Mouse (Mus musculus) liver, embryonic 11.5 days (tissue): ENCODE data around the gene Bcl2l12. TPM values are rescaled to one million over a fixed set of nuclear protein-coding genes. Genes with fewer than 3 reads are reported as not detected.
A peak's percentile ranks its signal among the peaks of the same experiment; 100 is the strongest.

Experiments used
- ATAC-seq: fragments of 200-750 bp; cut with Nextera tagmentation; replicated peaks from 2 replicates; pipeline ENCODE4 v1.8.0; 2017; ENCODE audit warnings: moderate number of reproducible peaks, mild to moderate bottlenecking, moderate TSS enrichment, moderate library complexity; ENCODE audit not compliant: low FRiP score
- DNase-seq: peaks from one replicate; pipeline ENCODE4 v3.0.0-alpha.2; 2017; ENCODE audit warnings: low spot score
- H3K27ac ChIP-seq: fragments of 300-500 bp; sonication (generic); 2 replicates; pipeline ENCODE4 v1.5.1; 2014; ENCODE audit warnings: mild to moderate bottlenecking, low read depth, low read length, control low read depth
- H3K27me3 ChIP-seq: fragments of 300-500 bp; sonication (generic); replicated peaks from 2 replicates; pipeline ENCODE4 v1.6.1; 2014; ENCODE audit warnings: low read length, mixed read lengths; ENCODE audit not compliant: control insufficient read depth, insufficient read depth
- H3K36me3 ChIP-seq: fragments of 300-500 bp; sonication (generic); 2 replicates; pipeline ENCODE4 v1.6.1; 2014; ENCODE audit warnings: mild to moderate bottlenecking, low read length, moderate library complexity, mixed read lengths; ENCODE audit not compliant: control insufficient read depth, insufficient read depth
- H3K4me1 ChIP-seq: fragments of 300-500 bp; sonication (generic); replicated peaks from 2 replicates; pipeline ENCODE4 v1.6.1; 2014; ENCODE audit warnings: low read length, mixed read lengths; ENCODE audit not compliant: control insufficient read depth, insufficient read depth
- H3K4me2 ChIP-seq: fragments of 300-500 bp; sonication (generic); 2 replicates; pipeline ENCODE4 v1.6.1; 2014; ENCODE audit warnings: mild to moderate bottlenecking, control low read depth, moderate library complexity
- H3K4me3 ChIP-seq: fragments of 300-500 bp; sonication (generic); 2 replicates; pipeline ENCODE4 v1.5.1; 2014; ENCODE audit warnings: low read depth, low read length, control low read depth
- H3K9ac ChIP-seq: fragments of 300-500 bp; sonication (generic); 2 replicates; pipeline ENCODE4 v1.6.1; 2014; ENCODE audit warnings: low read depth, low read length, control low read depth
- H3K9me3 ChIP-seq: fragments of 300-500 bp; sonication (generic); 2 replicates; pipeline ENCODE4 v1.6.1; 2016; ENCODE audit warnings: low read length, inconsistent platforms, mixed read lengths; ENCODE audit not compliant: control insufficient read depth
- WGBS: fragments of 180-500 bp; shearing (Covaris S2); extraction: QIAGEN DNeasy Blood & Tissue Kit; methylation state at CpG from one replicate; pipeline ENCODE4 v1.1.7; 2014; 5-methylcytosine and 5-hydroxymethylcytosine counted together
- polyA plus RNA-seq: library from polyadenylated mRNA; unstranded; fragments of >200 nt; fragmentation: Nextera tagmentation; extraction: Ambion mirVana; gene quantifications from 2 replicates; pipeline ENCODE4 v1.2.1, GENCODE M21; 2014

Gene Bcl2l12
- polyA plus RNA-seq, 1 experiment from 2014 or later = 39.6 TPM

GRCm38 (mm10) chr7:44975117-44975419, 23.4 kb downstream of the Bcl2l12 start:
- 23% methylated on average over 6 of the region's 6 CpGs for WGBS
- H3K36me3 ChIP-seq = peaks cover 40% of the 10 kb centered on the region

GRCm38 (mm10) chr7:44974383-44975116, 24.0 kb downstream of the Bcl2l12 start, which contains the start of gene Cpt1c:
Cpt1c (minus strand) TSS chr7:44974851.
- ATAC-seq = peak; percentile 64
- WGBS = 4% methylated on average over 22 of the region's 22 CpGs
- H3K4me1 ChIP-seq = peaks cover 23% of the 10 kb centered on the region
- peak within 1 kb of the TSS; percentile 74 for H3K27ac ChIP-seq
- no peaks in the 10 kb centered on the region for H3K27me3 ChIP-seq
- peak within 1 kb of the TSS; percentile 52 for H3K9ac ChIP-seq
- H3K4me2 ChIP-seq = peak within 1 kb of the TSS; percentile 75
- DNase-seq = peak; percentile 81
- H3K36me3 ChIP-seq = peaks cover 38% of the 10 kb centered on the region
- peak within 1 kb of the TSS; percentile 43 for H3K4me3 ChIP-seq
- H3K9me3 ChIP-seq = no peaks in the 10 kb centered on the region

More at GRCm38 (mm10) chr7:44975117-44975419, 23.4 kb downstream of the Bcl2l12 start:
- Histone ChIP-seq H3K9ac (no peak overlapping the region), H3K4me2 (peak overlapping the region; percentile 75), H3K4me1 (peaks cover 23% of the 10 kb centered on the region), H3K27ac (peak overlapping the region; percentile 74), H3K27me3 (no peaks in the 10 kb centered on the region), H3K4me3 (0 out of 2 replicates have a peak overlapping the region, but pooled peaks have one; percentile 17), H3K9me3 (no peaks in the 10 kb centered on the region)
- ATAC-seq = no peak
- no peak for DNase-seq

- H3K9me3 ChIP-seq = no peaks in the 10 kb centered on the region
- peak overlapping the region; percentile 46 for H3K9ac ChIP-seq
- WGBS = 45% methylated on average over 14 of the region's 14 CpGs
- peak overlapping the region; percentile 75 for H3K4me2 ChIP-seq
- H3K4me1 ChIP-seq = peaks cover 23% of the 10 kb centered on the region
- no peak for DNase-seq
- ATAC-seq = no peak
- peaks cover 28% of the 10 kb centered on the region for H3K36me3 ChIP-seq
- H3K27ac ChIP-seq = peak overlapping the region; percentile 74; the same call in 1 of the 2 replicates
- H3K4me3 ChIP-seq = peak overlapping the region; percentile 43
- H3K27me3 ChIP-seq = no peaks in the 10 kb centered on the region
These were observed 24.9 kb downstream of the Bcl2l12 start for GRCm38 (mm10) chr7:44973415-44974130.

- 63% methylated on average over 7 of the region's 7 CpGs for WGBS
- Histone ChIP-seq H3K4me2 (peak overlapping the region; percentile 66), H3K4me3 (peak overlapping the region; percentile 47), H3K36me3 (peaks cover 7% of the 10 kb centered on the region; the same call in 1 of the 2 replicates), H3K27me3 (no peaks in the 10 kb centered on the region), H3K27ac (no peak overlapping the region), H3K4me1 (peaks cover 23% of the 10 kb centered on the region), H3K9me3 (no peaks in the 10 kb centered on the region), H3K9ac (0 out of 2 replicates have a peak overlapping the region, but pooled peaks have one; percentile 6)
- DNase-seq (no peak), ATAC-seq (no peak)
These were observed 27.4 kb downstream of the Bcl2l12 start for GRCm38 (mm10) chr7:44971142-44971541.

- Histone ChIP-seq H3K9me3 (no peaks in the 10 kb centered on the region), H3K27me3 (no peaks in the 10 kb centered on the region), H3K4me2 (peak overlapping the region; percentile 66), H3K27ac (no peak overlapping the region), H3K4me1 (peaks cover 22% of the 10 kb centered on the region), H3K4me3 (peak overlapping the region; percentile 47), H3K9ac (peak overlapping the region; percentile 6; the same call in 1 of the 2 replicates), H3K36me3 (peaks cover 2% of the 10 kb centered on the region; the same call in 1 of the 2 replicates)
- peak; percentile 86 for DNase-seq
- WGBS = under 1% methylated on average over 36 of the region's 36 CpGs
- ATAC-seq = peak; percentile 91
These were observed 28.3 kb downstream of the Bcl2l12 start for GRCm38 (mm10) chr7:44970231-44970691.

GRCm38 (mm10) chr7:44966638-44967037, 31.9 kb downstream of the Bcl2l12 start:
- H3K9ac ChIP-seq = no peak overlapping the region
- ATAC-seq = no peak
- no peak overlapping the region for H3K4me3 ChIP-seq
- no peak for DNase-seq
- no peaks in the 10 kb centered on the region for H3K27me3 ChIP-seq
- no peaks in the 10 kb centered on the region for H3K9me3 ChIP-seq
- 56% methylated on average over 15 of the region's 15 CpGs for WGBS
- H3K4me2 ChIP-seq = no peak overlapping the region
- H3K4me1 ChIP-seq = peaks cover 11% of the 10 kb centered on the region
- no peak overlapping the region for H3K27ac ChIP-seq
- H3K36me3 ChIP-seq = no peaks in the 10 kb centered on the region; the same call in 1 of the 2 replicates

GRCm38 (mm10) chr7:44965975-44966374, 32.5 kb downstream of the Bcl2l12 start:
- Histone ChIP-seq H3K27me3 (no peaks in the 10 kb centered on the region), H3K9ac (no peak overlapping the region), H3K4me3 (no peak overlapping the region), H3K9me3 (no peaks in the 10 kb centered on the region), H3K36me3 (no peaks in the 10 kb centered on the region; the same call in 1 of the 2 replicates), H3K27ac (no peak overlapping the region), H3K4me2 (no peak overlapping the region), H3K4me1 (peaks cover 9% of the 10 kb centered on the region; the same call in 1 of the 2 replicates)
- 74% methylated on average over 7 of the region's 7 CpGs for whole genome bisulfite sequencing
- ATAC-seq (no peak), DNase-seq (no peak)

- Histone ChIP-seq H3K4me3 (no peak overlapping the region), H3K9me3 (no peaks in the 10 kb centered on the region), H3K27ac (no peak overlapping the region), H3K4me2 (no peak overlapping the region), H3K4me1 (peaks cover 6% of the 10 kb centered on the region; the same call in 1 of the 2 replicates), H3K27me3 (no peaks in the 10 kb centered on the region), H3K9ac (no peak overlapping the region), H3K36me3 (no peaks in the 10 kb centered on the region; the same call in 1 of the 2 replicates)
- 88% methylated on average over 13 of the region's 13 CpGs for WGBS
- no peak for DNase-seq
- ATAC-seq = no peak
These were observed 33.5 kb downstream of the Bcl2l12 start for GRCm38 (mm10) chr7:44964990-44965389.
